Mouse (Mus musculus) NIH3T3 (cell line): Measurements from ENCODE around the gene Tekt5.

Experiments
- DNase-seq: peaks from one replicate; pipeline ENCODE4 v3.0.0-alpha.2; 2012; ENCODE audit warnings: low read depth

The Tekt5 gene

DNA sequence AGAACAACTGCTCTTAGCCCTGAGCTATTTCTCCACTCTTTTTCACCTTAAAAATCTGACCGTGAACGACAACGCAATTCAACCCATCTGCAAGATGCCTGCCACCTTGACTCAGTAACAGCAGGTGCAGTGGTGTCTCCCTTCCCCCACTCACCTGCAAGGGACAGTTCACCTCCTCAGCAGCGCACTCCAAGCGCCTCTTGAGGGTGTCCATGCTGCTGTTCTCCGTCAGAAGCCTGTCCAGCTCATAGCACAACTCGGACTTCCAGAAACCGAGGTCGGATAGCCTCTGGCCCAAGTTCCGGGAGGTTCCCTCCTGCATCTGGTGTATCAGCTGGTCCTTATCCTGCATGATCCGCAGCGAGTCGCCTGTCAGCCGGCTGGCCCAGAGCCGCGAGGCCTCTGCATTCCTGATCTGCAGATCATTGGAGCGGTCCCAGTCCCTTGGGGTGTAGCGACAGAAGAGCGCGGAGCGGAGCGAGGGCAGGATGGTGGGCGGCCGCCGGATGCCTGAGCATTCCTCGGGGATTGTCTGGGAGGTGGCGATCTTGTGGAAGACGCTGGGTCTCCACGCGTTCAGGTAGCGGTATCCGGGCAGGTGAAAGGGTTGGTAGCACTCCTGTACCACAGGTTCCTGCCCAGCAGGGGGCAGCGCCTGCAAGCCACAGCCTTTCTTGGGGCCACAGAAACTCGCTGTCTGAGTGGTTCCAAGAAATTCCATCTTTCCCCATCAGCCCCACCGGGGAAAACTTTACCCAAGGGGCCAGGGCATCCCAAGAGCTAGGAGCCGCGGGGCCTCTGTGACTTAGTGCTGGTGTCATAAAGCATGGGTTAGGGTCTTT is at the start of gene Tekt5:
Tekt5 (minus strand) TSS at position 792 of the 842 bp plus-strand sequence.
- DNase-seq = no peak

GRCm38 (mm10) chr16:10443723-10444122 is 48.4 kb upstream of the Tekt5 start:
- peak; percentile 74 for DNase-seq

DNA sequence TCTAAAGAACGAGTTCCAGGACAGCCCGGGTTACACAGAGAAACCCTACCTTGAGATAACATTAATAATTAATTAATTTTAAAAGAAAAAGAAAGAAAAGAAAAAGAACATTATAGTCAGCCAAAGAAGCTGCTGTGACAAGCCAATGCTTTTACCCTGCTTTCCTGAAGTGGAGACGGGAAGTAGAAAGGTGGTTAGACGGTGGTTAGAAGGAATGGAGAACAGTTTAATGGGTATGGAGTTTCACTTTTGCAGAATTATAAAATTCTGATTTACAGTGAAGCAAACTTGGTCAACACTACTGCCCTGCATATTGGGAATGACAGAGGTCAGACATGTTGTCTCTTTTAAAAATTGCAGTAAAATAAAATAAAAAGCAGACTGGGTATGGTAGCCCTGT is 46.5 kb upstream of the Tekt5 start:
- DNase-seq = no peak

- DNase-seq = no peak
These were observed 46.0 kb upstream of the Tekt5 start for GRCm38 (mm10) chr16:10441328-10441727.

DNA sequence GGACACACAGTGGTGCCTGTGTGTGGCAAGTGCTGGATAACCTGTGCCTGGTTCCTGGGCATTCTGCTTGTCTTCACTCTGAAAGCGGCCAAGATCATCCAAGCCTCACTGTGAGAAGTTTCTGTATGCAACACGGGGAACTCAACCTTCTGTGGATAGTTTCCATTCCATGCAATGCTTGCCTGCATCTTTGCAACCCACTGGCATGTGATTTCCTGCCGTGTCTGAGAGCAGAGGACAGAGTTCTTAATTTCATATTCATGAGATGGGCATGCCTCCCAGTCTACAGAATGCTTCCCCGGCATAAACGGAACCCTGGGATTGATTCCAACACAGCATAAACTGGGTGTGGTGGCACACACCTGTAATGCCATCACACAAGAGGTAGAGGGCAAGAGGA is 42.8 kb upstream of the Tekt5 start:
- no peak for DNase-seq

DNA sequence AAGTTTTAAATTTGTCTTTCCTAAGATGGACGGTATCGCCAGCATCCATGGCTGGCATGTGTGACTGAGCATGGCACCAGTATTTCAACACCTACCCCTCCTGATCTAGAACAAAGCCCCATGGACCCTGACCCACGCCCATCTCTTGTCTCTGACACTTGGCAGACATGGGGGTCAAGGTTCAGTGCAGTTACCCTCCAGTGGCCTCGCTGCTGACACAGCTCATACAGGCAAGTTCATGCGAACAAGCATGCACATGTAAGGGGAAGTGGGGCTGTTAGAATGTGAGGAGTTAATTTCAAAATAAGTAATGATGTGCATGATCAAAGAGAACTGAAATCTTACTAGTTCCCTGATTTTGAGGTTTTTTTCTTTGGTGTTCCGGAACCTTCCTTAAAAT is 40.9 kb upstream of the Tekt5 start:
- DNase-seq = no peak

DNA sequence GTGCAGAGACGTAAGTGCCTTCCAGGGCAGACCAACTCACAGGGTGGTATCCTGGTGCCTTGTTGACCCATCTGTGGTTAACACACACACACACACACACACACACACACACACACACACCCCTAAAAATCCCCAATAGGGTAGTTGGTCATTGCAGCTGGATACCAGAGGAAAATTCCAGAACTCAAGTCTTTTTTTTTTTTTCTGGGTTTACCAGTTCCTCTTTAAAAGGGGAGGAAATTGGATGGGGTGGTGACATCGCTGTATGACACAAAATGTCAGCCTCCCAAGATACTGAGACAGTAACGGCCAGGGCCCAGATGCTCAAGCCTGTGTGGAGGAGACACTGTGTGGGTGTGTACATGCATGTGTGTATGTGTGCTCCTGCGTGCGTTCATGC is 38.1 kb upstream of the Tekt5 start:
- DNase-seq = no peak

DNA sequence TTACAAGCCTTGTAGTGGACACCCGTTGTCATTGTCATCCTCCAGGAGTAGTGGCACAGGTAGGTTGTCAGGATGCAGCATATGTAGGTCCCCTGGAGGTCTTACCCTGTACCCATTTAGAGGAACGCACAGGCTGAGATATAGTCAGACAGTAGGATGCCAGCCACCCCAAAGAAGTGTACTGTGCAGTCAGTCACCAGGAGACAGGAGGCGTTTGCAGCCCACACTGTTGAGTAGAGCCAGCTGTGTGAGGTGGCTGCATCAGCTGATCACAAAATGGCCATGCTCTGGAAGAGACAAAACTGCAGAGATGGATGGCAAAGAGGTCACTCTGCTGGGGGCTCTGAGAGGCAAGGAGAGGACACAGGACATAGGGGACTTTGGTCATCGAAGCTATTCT is 37.1 kb upstream of the Tekt5 start:
- DNase-seq = no peak

DNA sequence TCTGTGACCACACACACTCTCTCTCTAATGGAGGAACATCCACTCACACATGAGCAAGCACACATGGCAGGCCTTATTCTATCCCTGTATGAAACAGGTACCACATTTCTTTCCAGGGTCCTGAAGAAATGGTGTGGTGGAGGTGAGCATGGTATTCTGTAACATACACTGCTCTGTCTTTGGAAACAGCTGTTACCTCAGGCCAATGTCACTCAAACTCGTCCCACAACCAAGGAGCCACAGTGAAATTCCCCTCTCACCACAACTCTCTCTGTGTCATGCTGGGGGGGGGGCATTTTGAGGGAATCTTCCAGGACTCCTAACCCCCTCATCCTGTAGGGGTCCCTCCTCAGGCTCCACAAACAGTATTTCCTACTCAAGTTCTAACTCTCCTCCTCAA is 36.6 kb upstream of the Tekt5 start:
- no peak for DNase-seq

DNA sequence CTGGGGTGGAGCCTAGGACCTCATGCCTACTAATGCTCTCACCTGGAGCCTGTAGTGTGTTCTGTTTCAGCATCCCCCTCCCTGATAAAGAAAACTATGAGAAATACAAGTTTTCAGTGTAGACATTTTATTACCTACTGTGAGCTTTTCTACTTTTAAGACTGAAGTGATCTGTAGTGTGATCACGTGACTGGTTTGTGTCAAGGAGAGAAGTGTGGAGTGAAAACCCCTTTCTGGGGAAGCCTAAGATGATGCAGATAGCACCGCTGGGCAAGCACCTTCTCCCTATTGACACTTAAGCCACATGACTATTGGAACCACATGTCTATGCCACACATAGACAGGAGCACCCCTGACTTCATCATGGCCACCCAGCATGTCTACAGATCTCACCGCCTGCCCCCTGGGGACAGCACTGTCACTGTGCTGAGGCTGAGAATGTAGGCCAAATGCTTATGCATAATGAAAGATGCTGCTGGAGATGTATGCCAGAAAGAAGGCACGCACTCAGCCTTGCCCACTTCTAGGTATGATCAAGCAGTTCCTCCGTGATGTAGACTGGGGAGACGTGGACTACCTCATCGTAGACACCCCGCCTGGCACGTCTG is 25.3 kb upstream of the Tekt5 start:
- no peak for DNase-seq

DNA sequence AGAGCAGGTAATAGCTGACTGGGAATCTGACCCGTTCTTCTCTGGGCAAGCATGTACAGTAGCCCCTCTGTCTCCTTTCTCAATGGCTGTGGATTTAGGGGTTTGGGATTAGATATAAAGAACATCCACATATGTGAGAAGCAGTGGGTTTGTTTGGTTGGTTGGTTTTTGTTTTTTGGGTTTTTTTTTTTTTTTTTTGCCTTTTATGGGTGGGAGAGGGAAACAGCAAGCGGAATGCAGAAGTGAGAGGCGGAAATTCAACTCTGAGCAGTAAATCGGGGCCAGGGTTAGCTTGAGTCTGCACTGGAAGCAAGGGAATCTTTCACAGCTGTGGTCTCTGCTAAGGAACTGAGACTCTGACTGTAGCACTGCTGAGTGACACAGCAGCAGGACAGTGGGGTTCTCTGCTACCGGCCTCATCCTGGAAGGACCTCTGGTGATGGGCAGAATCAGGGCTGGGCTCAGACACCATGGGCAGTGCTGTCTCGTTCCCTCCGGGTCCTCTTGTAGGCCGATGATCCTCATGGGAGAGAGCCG is 22.5 kb upstream of the Tekt5 start:
- no peak for DNase-seq

- DNase-seq = peak; percentile 11
These were observed 21.6 kb upstream of the Tekt5 start for GRCm38 (mm10) chr16:10416866-10417265.

- no peak for DNase-seq
These were observed 20.7 kb upstream of the Tekt5 start for GRCm38 (mm10) chr16:10415976-10416375.

- DNase-seq = peak; percentile 98
These were observed 16.8 kb upstream of the Tekt5 start, which contains the start of gene Nubp1 for GRCm38 (mm10) chr16:10411764-10412746. Gene Nubp1 (plus strand): TSS chr16:10411948.

- DNase-seq = peak; percentile 88
These were observed 3.9 kb upstream of the Tekt5 start for GRCm38 (mm10) chr16:10399160-10399559.

DNA sequence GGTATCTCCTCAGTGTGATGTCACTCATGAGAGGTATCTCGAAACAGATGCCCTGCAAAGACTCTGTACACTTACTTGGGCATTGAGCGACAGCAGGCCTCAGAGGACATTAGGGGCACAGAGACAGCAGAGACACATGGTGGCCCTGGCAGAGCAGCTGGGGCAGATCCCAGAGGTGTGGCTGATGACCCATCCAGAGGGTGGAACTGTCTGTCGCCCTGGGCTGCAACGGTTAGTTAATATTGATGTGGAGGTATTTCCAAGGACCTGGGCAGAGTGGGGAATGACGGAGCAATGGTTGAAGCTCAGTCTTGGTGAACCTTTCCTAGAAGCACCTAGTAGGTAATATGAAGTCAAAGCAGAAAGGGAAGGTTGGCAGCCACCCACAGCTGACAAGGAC is 3.5 kb upstream of the Tekt5 start:
- no peak for DNase-seq

GRCm38 (mm10) chr16:10392587-10392986 is 2.7 kb downstream of the Tekt5 start:
- DNase-seq = no peak

GRCm38 (mm10) chr16:10388634-10389365 is 6.5 kb downstream of the Tekt5 start:
- DNase-seq = no peak

DNA sequence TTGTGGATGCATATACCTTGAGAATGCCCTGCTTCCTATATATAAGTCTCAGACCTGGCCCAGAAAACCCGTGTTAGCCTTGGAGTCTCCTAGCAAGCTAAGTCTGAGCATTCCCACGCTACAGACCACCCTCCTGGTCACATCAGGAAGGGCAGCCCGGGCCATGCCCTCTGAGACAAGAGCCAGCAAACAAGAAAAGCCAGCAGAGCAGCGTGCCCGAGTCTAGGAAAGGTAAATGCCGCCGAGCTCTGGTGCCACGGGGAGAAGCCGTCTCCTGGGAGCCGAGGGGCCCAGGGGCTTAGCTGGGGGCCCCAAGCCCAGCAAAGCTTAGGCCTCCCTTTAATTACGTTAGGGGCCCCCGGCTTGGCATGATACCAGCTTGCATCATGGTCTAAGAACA is 10.0 kb downstream of the Tekt5 start:
- DNase-seq = no peak

GRCm38 (mm10) chr16:10384544-10384943 is 10.7 kb downstream of the Tekt5 start:
- no peak for DNase-seq

GRCm38 (mm10) chr16:10384060-10384497 is 11.2 kb downstream of the Tekt5 start:
- no peak for DNase-seq
